Mouse (Mus musculus) intestine, embryonic 15.5 days (tissue): Measurements from ENCODE around the gene Klhl31. TPM values are rescaled to one million over a fixed set of nuclear protein-coding genes. Genes with fewer than 3 reads are reported as not detected.

Source experiments
- ATAC-seq: fragments of 200-750 bp; cut with Nextera tagmentation; 2 replicates; pipeline ENCODE4 v1.8.0; 2017; ENCODE audit warnings: moderate TSS enrichment, moderate library complexity
- H3K27ac ChIP-seq: fragments of 300-500 bp; sonication (generic); 2 replicates; pipeline ENCODE4 v1.5.1; 2015; ENCODE audit warnings: mild to moderate bottlenecking, inconsistent platforms
- H3K27me3 ChIP-seq: fragments of 300-500 bp; sonication (generic); replicated peaks from 2 replicates; pipeline ENCODE4 v1.6.1; 2015; ENCODE audit warnings: inconsistent platforms
- H3K36me3 ChIP-seq: fragments of 300-500 bp; sonication (generic); 2 replicates; pipeline ENCODE4 v1.6.1; 2015; ENCODE audit warnings: inconsistent platforms
- H3K4me1 ChIP-seq: fragments of 300-500 bp; sonication (generic); replicated peaks from 2 replicates; pipeline ENCODE4 v1.6.1; 2015; ENCODE audit warnings: inconsistent platforms
- H3K4me2 ChIP-seq: fragments of 300-500 bp; sonication (generic); replicated peaks from 2 replicates; pipeline ENCODE4 v1.6.1; 2015; ENCODE audit warnings: mild to moderate bottlenecking, inconsistent platforms
- H3K4me3 ChIP-seq: fragments of 300-500 bp; sonication (generic); replicated peaks from 2 replicates; pipeline ENCODE4 v1.5.1; 2015; ENCODE audit warnings: inconsistent platforms
- H3K9ac ChIP-seq: fragments of 300-500 bp; sonication (generic); 2 replicates; pipeline ENCODE4 v1.6.1; 2015; ENCODE audit warnings: inconsistent platforms
- H3K9me3 ChIP-seq: fragments of 300-500 bp; sonication (generic); 2 replicates; pipeline ENCODE4 v1.6.1; 2016; ENCODE audit warnings: inconsistent platforms
- WGBS: fragments of 180-500 bp; shearing (Covaris S2); methylation state at CpG from one replicate; pipeline ENCODE4 v1.1.7; 2015; 5-methylcytosine and 5-hydroxymethylcytosine counted together
- polyA plus RNA-seq: library from polyadenylated mRNA; unstranded; fragments of >200 nt; fragmentation: Nextera tagmentation; extraction: Ambion mirVana; gene quantifications from 2 replicates; pipeline ENCODE4 v1.2.1, GENCODE M21; 2015

The Klhl31 gene
- polyA plus RNA-seq, 1 experiment from 2014 or later: 0.29 TPM

- no peaks in the 10 kb centered on the region for H3K9me3 ChIP-seq
- H3K9ac ChIP-seq: no peak overlapping the region
- H3K36me3 ChIP-seq: no peaks in the 10 kb centered on the region
- H3K4me3 ChIP-seq: no peak overlapping the region
- H3K4me2 ChIP-seq: no peak overlapping the region
- no peak overlapping the region for H3K27ac ChIP-seq
- WGBS: 83% methylated on average over 2 of the region's 2 CpGs
- no peak for ATAC-seq
- H3K4me1 ChIP-seq: no peaks in the 10 kb centered on the region
- H3K27me3 ChIP-seq: no peaks in the 10 kb centered on the region
Measured at GRCm38 (mm10) chr9:77673986-77674385, 37.7 kb downstream of the Klhl31 start.

GRCm38 (mm10) chr9:77684938-77685337 is 48.6 kb downstream of the Klhl31 start:
- Histone ChIP-seq H3K36me3 (no peaks in the 10 kb centered on the region), H3K4me2 (no peak overlapping the region), H3K4me1 (no peaks in the 10 kb centered on the region), H3K4me3 (no peak overlapping the region), H3K27me3 (no peaks in the 10 kb centered on the region), H3K9me3 (no peaks in the 10 kb centered on the region), H3K9ac (no peak overlapping the region), H3K27ac (no peak overlapping the region)
- ATAC-seq: no peak
- 73% methylated on average over 4 of the region's 4 CpGs for WGBS

- Histone ChIP-seq H3K9ac (no peak overlapping the region), H3K27me3 (no peaks in the 10 kb centered on the region), H3K4me1 (no peaks in the 10 kb centered on the region), H3K27ac (no peak overlapping the region), H3K9me3 (no peaks in the 10 kb centered on the region), H3K36me3 (no peaks in the 10 kb centered on the region), H3K4me2 (no peak overlapping the region), H3K4me3 (no peak overlapping the region)
- WGBS: 79% methylated on average over 5 of the region's 5 CpGs
- no peak for ATAC-seq
Measured at GRCm38 (mm10) chr9:77685825-77686500, 49.7 kb downstream of the Klhl31 start.

- Histone ChIP-seq H3K4me3 (no peak overlapping the region), H3K9me3 (no peaks in the 10 kb centered on the region), H3K27me3 (no peaks in the 10 kb centered on the region), H3K4me2 (no peak overlapping the region), H3K4me1 (no peaks in the 10 kb centered on the region), H3K27ac (no peak overlapping the region), H3K9ac (no peak overlapping the region), H3K36me3 (no peaks in the 10 kb centered on the region)
- ATAC-seq: no peak
- 74% methylated on average over 7 of the region's 7 CpGs for WGBS
Measured at GRCm38 (mm10) chr9:77692707-77693106, 56.4 kb downstream of the Klhl31 start.

GRCm38 (mm10) chr9:77693405-77693804 is 57.1 kb downstream of the Klhl31 start:
- H3K4me3 ChIP-seq: no peak overlapping the region
- H3K36me3 ChIP-seq: no peaks in the 10 kb centered on the region
- no peaks in the 10 kb centered on the region for H3K9me3 ChIP-seq
- no peaks in the 10 kb centered on the region for H3K27me3 ChIP-seq
- no peak overlapping the region for H3K27ac ChIP-seq
- no peak for ATAC-seq
- H3K4me2 ChIP-seq: no peak overlapping the region
- H3K4me1 ChIP-seq: no peaks in the 10 kb centered on the region
- H3K9ac ChIP-seq: no peak overlapping the region
- WGBS: 95% methylated on average over 1 of the region's 1 CpGs

- Histone ChIP-seq H3K4me3 (no peak overlapping the region), H3K9ac (no peak overlapping the region), H3K27ac (no peak overlapping the region), H3K4me1 (no peaks in the 10 kb centered on the region), H3K36me3 (no peaks in the 10 kb centered on the region), H3K27me3 (no peaks in the 10 kb centered on the region), H3K4me2 (no peak overlapping the region), H3K9me3 (no peaks in the 10 kb centered on the region)
- ATAC-seq: no peak
- 83% methylated on average over 5 of the region's 5 CpGs for WGBS
Measured at GRCm38 (mm10) chr9:77695586-77695985, 59.3 kb downstream of the Klhl31 start.

- no peak overlapping the region for H3K4me2 ChIP-seq
- WGBS: 62% methylated on average over 4 of the region's 4 CpGs
- no peak for ATAC-seq
Measured at GRCm38 (mm10) chr9:77703476-77703875, 67.2 kb downstream of the Klhl31 start.

GRCm38 (mm10) chr9:77704108-77704507 is 67.8 kb downstream of the Klhl31 start:
- ATAC-seq: peak; percentile 55; the same call in 1 of the 2 replicates
- H3K4me2 ChIP-seq: no peak overlapping the region
- no peak overlapping the region for H3K9ac ChIP-seq
- no peaks in the 10 kb centered on the region for H3K4me1 ChIP-seq
- H3K27ac ChIP-seq: no peak overlapping the region
- no peaks in the 10 kb centered on the region for H3K9me3 ChIP-seq
- H3K36me3 ChIP-seq: no peaks in the 10 kb centered on the region
- 64% methylated on average over 4 of the region's 4 CpGs for WGBS
- H3K4me3 ChIP-seq: no peak overlapping the region
- H3K27me3 ChIP-seq: no peaks in the 10 kb centered on the region

More at GRCm38 (mm10) chr9:77703476-77703875, 67.2 kb downstream of the Klhl31 start:
- no peaks in the 10 kb centered on the region for H3K27me3 ChIP-seq
- H3K27ac ChIP-seq: no peak overlapping the region
- no peaks in the 10 kb centered on the region for H3K36me3 ChIP-seq
- H3K9ac ChIP-seq: no peak overlapping the region
- H3K9me3 ChIP-seq: no peaks in the 10 kb centered on the region
- no peaks in the 10 kb centered on the region for H3K4me1 ChIP-seq
- H3K4me3 ChIP-seq: no peak overlapping the region

- H3K4me2 ChIP-seq: no peak overlapping the region
- no peak overlapping the region for H3K4me3 ChIP-seq
- H3K36me3 ChIP-seq: no peaks in the 10 kb centered on the region
- H3K27me3 ChIP-seq: no peaks in the 10 kb centered on the region
- no peaks in the 10 kb centered on the region for H3K4me1 ChIP-seq
- no peak overlapping the region for H3K9ac ChIP-seq
- no peak for ATAC-seq
- no peak overlapping the region for H3K27ac ChIP-seq
- WGBS: 87% methylated on average over 6 of the region's 6 CpGs
- no peaks in the 10 kb centered on the region for H3K9me3 ChIP-seq
Measured at GRCm38 (mm10) chr9:77706515-77706914, 70.2 kb downstream of the Klhl31 start.

GRCm38 (mm10) chr9:77707433-77708139 is 71.3 kb downstream of the Klhl31 start:
- Histone ChIP-seq H3K27me3 (no peaks in the 10 kb centered on the region), H3K4me3 (no peak overlapping the region), H3K9me3 (no peaks in the 10 kb centered on the region), H3K36me3 (no peaks in the 10 kb centered on the region), H3K9ac (no peak overlapping the region), H3K4me1 (no peaks in the 10 kb centered on the region), H3K4me2 (0 out of 2 replicates have a peak overlapping the region, but pooled peaks have one; percentile 19), H3K27ac (no peak overlapping the region)
- 57% methylated on average over 9 of the region's 9 CpGs for WGBS
- ATAC-seq: peak; percentile 87

- Histone ChIP-seq H3K4me1 (no peaks in the 10 kb centered on the region), H3K4me2 (no peak overlapping the region), H3K36me3 (no peaks in the 10 kb centered on the region), H3K4me3 (no peak overlapping the region), H3K9me3 (no peaks in the 10 kb centered on the region), H3K27ac (no peak overlapping the region), H3K9ac (no peak overlapping the region), H3K27me3 (no peaks in the 10 kb centered on the region)
- ATAC-seq: no peak
- WGBS: 81% methylated on average over 5 of the region's 5 CpGs
Measured at GRCm38 (mm10) chr9:77708950-77709349, 72.7 kb downstream of the Klhl31 start.
